Mouse (Mus musculus) thymus, postnatal 0 days (tissue): Measurements from ENCODE around the gene Dusp15. TPM values are rescaled to one million over a fixed set of nuclear protein-coding genes. Genes with fewer than 3 reads are reported as not detected.

Experiments
- DNase-seq: peaks from one replicate; pipeline ENCODE4 v3.0.0-alpha.2; 2015; ENCODE audit warnings: low spot score
- polyA plus RNA-seq: library from polyadenylated mRNA; unstranded; fragments of >200 nt; fragmentation: Nextera tagmentation; extraction: Ambion mirVana; gene quantifications from 2 replicates; pipeline ENCODE4 v1.2.1, GENCODE M21; 2015

Gene Dusp15
- polyA plus RNA-seq, result 1.0 and 1.2 TPM in 2 replicates

DNA sequence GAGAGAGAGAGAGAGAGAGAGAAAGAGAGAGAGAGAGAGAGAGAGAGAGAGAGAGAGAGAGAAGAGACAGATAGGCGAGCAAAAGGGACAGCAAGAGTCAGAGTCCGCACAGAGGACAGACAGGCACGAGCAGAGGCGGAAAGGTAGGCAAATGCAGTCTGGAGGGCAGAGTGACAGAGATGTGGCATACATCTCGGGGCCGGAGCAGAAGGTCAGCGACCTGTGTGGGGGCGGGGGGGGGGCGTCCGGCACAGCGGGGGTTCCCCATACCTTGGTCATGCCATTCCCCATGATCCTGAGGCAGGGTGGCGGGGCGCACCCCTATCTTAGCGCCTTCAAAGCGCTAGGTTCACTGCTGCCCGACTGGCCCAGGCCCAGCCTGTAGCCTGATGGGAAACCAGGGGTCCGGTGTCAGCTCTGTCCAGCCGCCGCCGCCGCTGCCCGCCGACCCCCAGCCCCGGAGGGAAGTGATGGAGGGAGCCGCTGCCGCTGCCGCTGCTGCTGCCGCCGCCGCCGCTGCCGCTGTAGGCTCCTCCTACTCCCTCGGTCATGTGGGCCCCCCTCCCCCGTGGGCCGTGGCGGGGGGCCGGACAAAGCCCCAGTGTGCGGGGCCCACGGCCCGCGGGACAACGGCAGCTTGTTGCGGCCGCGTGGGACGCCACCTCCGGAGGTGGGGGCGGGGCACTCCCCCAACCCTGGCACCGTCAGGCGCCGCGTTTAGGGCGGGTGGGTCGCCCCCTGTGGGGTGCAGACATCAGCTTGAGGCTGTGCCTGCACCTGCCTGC is at the start of gene Dusp15:
Dusp15 (minus strand) TSS at position 634 of the 785 bp plus-strand sequence.
- peak; percentile 53 for DNase-seq

GRCm38 (mm10) chr2:152997046-152997445 is 45.5 kb upstream of the Dusp15 start:
- no peak for DNase-seq

DNA sequence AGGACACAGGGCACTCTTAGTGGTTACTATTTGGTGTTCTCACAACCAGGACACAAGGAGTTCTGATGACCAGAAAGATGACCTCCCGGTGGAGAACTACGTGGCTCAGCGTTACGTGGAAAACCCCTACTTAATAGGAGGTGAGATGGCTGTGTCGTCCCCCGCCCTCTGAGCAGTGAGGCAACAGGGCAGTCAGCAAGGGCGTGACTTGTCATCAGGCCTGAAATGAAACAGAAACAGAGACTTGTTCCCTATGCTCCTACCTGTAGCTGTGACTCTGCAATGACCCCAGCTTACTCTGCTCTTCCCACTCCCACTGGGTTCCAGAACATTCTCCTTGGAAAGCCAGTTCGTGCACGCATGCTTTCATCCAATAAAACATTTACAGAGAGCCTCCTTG is 40.0 kb upstream of the Dusp15 start:
- no peak for DNase-seq

DNA sequence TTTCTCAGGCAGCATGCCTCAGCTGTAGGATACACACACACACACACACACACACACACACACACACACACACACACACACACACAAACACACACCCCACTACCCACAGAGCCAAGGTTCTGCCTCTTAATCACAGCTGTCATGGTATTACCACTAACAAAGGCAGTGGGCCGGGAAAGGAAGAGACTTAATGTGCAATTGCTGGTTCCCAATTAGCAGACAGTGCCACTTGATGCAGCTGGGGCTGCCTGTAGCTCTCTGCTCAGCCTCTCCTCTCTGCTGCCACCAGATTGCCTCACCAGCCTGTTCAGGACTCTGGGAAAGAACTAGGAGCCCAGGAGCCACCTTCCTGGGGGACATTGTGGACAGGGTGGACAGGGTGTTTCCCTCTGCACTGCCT is 34.1 kb upstream of the Dusp15 start:
- no peak for DNase-seq

GRCm38 (mm10) chr2:152976991-152977390 is 25.5 kb upstream of the Dusp15 start:
- no peak for DNase-seq

- no peak for DNase-seq
Measured at GRCm38 (mm10) chr2:152965555-152965954, 14.1 kb upstream of the Dusp15 start.

DNA sequence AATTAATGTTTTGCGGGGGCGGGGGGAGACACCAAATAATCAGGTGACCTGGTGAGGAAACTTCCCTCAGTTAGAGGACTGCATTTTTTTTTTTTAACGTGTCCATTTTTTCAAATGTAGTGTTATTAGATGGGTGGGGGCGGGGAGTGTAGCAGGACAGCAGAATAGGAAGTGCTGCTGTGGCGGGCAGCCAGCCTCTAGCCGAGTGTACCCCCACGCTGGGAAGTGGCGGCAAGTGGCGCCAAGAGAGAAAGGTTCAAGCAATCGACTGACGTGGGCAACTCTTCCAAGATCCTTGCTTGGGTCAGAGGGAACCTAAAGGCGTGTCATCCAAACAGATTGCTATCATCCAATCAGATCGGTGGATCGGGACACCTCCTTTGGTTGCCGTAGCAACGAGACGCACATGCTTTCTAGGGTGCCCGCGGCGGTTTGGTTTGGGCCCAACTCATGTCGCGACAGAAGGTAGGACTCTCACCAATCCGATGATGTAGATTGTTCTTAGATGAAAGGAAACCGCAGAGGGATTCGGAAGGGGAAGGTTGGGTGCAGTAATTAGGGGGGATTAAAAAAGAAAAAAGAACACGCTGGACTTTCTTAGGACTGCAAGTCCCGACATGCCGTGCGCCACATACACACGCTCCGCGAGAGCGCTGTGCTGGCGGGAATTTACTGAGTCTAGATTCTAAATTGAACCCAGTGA is 10.7 kb upstream of the Dusp15 start, which contains the start of gene Ttll9:
Ttll9 (plus strand) TSS at position 395 of the 703 bp plus-strand sequence.
- peak; percentile 57 for DNase-seq

- DNase-seq, result no peak
Measured at GRCm38 (mm10) chr2:152958116-152958515, 6.6 kb upstream of the Dusp15 start.

- no peak for DNase-seq
Measured at GRCm38 (mm10) chr2:152951850-152952720, 587 bp upstream of the Dusp15 start.

DNA sequence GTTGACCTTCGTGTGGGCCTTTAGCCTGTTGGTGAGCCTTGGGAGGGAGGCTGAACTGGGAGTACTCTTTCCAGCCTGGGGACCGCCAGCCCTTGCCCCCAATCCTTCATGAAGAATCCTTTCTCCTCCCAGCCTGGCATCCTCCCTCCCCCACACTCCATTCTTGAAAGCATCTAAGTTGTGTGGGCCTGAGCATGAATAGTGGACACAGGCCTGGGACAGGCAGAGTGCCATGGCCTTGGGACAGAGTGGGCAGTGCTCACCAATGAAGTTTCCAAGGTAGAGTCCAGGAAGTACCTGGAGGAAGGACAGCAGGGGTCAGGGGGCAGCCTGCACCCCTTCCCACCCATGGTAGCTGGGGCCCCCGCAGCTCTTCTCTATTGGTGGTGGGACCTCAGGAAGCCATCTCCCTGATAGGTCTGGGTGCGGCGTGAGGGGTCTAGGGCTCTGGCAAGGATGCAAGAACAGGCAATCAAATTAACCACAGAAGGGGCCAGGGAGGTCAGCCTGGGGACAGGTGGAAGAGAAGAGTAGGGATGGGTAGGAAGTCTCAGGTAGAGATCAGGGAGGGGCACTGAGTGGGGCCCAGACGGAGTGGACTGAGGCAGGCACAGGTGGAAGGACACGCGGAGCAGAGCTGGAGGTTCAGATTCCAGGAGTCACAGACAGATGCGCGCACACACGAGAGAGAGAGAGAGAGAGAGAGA is 987 bp downstream of the Dusp15 start:
- no peak for DNase-seq

- DNase-seq, result no peak
Measured at GRCm38 (mm10) chr2:152948438-152949020, 3.0 kb downstream of the Dusp15 start.

GRCm38 (mm10) chr2:152947098-152947497 is 4.4 kb downstream of the Dusp15 start:
- DNase-seq, result no peak

- no peak for DNase-seq
Measured at GRCm38 (mm10) chr2:152944013-152944412, 7.5 kb downstream of the Dusp15 start.

GRCm38 (mm10) chr2:152943568-152943967 is 7.9 kb downstream of the Dusp15 start:
- no peak for DNase-seq

- no peak for DNase-seq
Measured at GRCm38 (mm10) chr2:152942898-152943515, 8.5 kb downstream of the Dusp15 start.

- peak; percentile 40 for DNase-seq
Measured at GRCm38 (mm10) chr2:152941776-152942175, 9.7 kb downstream of the Dusp15 start.

DNA sequence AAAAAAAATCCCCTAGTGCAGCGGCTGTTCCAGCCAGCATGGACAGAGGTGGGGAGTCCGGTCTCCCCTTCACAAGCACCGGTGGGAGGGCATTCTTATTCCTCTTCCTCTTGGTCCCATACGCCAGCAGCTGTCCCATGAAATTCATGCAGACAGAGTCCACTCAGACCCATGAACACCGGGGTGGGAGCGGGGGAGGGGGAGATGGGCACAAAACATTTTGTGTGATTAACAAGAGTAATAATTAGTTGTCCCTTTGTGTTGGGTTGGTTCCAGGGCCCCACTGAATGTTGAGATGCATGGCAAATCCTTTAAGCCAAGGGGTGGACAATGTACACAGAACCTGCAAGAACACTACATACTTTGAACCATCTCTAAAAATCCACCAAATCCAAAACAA is 10.4 kb downstream of the Dusp15 start:
- no peak for DNase-seq

- peak; percentile 43 for DNase-seq
Measured at GRCm38 (mm10) chr2:152939846-152940245, 11.7 kb downstream of the Dusp15 start.

- DNase-seq, result peak; percentile 33
Measured at GRCm38 (mm10) chr2:152933614-152934013, 17.9 kb downstream of the Dusp15 start.

- DNase-seq, result no peak
Measured at GRCm38 (mm10) chr2:152933048-152933447, 18.4 kb downstream of the Dusp15 start, which contains the start of gene Foxs1. Gene Foxs1, minus strand, starts transcription at chr2:152933208.
